Mouse (Mus musculus) urinary bladder, postnatal 25 days (tissue): ENCODE results near the gene Vav2.

ENCODE experiments used
- DNase-seq: peaks from one replicate; pipeline ENCODE4 v3.0.0; 2022; ENCODE audit warnings: low spot score

Vav2 gene

GRCm38 (mm10) chr2:27410518-27411140, 16.2 kb downstream of the Vav2 start:
- DNase-seq = no peak

DNA sequence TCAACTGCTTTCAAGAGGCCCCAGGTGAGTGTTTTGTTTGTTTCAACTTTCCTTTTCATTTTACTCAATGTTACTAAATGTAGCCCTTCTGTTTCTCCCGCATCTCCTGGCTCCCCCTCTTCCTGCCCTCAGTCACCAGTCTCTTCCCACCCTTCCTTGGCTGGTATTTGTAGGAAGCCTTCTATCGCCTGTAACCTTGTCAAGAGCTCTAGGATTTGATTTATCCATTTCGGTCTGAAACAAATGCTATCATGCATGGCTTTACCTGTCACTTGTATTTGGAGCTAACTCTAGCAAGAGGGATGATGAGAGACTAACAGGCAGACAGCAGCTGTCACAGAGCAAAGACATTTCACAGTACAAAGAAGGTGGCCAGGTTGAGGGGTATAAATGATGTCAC, 18.6 kb downstream of the Vav2 start:
- no peak for DNase-seq

DNA sequence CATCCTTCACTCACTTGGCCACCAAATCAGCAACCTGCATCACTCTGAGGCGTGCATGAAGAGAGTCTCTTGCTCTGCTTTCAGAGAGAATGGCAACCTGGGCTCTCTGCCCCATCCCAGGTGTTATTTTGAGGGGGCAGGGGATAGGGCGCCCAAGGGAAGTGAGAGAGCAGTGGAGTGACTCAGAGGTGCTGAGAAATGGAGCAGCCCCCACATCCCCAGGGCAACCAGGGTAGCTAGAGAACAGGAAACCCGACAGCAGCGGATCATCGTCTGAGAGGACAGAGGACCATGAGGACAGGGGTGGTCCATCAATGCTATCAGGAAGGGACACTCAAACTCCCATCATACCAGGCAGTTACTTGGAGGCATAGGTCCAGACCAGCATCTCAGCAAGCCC, 19.9 kb downstream of the Vav2 start:
- DNase-seq = no peak

- no peak for DNase-seq
Observed at GRCm38 (mm10) chr2:27405094-27405884, 21.5 kb downstream of the Vav2 start.

DNA sequence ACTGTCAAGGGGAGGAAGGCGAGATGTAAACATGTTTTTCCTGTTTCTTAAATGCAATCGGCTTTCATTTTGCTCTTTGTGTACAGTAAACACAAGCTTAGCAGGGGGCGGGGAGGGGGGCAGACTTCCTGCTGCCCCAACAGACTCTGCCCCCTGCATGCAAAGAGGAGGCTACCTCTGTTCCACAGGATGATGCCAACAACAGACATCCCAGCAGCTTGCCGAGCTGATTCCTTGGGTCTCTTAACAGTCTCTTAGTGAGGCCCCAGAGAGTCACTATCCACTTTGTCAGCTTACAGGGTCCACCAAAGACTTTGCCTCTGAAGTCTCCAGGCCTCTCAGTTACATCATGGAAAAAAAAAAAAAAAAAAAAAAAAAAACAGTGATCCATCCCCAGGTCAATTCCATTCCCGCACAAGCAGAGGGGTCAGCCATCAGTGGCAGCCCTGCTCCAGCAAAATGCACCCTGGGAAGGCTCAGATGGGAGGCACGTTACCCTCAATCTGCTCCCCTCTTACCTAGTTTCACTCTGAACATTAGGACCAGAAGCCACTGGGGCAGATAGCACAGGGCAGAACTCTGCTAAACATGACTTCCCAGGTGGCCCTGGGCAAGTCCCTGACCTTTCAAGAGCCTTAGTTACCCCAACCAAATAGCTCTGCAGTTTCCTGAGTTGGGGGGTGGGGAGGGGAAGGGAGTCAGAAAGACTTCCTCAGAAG, 22.3 kb downstream of the Vav2 start:
- no peak for DNase-seq

GRCm38 (mm10) chr2:27401544-27401943, 25.3 kb downstream of the Vav2 start:
- no peak for DNase-seq

DNA sequence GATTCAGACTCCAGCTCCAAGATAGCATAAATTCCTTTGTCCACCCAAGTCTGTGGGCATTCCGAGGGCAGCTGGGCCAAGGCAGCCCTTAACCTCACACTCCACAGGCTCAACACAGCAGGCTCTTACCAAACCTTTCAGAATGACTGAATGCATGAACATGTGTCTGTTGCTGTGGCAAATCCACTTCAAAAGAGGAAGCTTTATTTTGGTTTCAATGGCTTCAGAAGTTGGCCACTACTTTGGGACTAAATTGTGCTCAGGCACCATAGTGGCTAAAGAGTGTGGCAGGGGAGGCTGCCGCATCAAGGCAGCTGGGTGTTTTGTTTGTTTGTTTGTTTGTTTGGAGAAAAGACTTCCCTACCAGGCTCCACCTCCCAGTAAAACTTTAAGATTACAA, 26.8 kb downstream of the Vav2 start:
- DNase-seq = no peak

DNA sequence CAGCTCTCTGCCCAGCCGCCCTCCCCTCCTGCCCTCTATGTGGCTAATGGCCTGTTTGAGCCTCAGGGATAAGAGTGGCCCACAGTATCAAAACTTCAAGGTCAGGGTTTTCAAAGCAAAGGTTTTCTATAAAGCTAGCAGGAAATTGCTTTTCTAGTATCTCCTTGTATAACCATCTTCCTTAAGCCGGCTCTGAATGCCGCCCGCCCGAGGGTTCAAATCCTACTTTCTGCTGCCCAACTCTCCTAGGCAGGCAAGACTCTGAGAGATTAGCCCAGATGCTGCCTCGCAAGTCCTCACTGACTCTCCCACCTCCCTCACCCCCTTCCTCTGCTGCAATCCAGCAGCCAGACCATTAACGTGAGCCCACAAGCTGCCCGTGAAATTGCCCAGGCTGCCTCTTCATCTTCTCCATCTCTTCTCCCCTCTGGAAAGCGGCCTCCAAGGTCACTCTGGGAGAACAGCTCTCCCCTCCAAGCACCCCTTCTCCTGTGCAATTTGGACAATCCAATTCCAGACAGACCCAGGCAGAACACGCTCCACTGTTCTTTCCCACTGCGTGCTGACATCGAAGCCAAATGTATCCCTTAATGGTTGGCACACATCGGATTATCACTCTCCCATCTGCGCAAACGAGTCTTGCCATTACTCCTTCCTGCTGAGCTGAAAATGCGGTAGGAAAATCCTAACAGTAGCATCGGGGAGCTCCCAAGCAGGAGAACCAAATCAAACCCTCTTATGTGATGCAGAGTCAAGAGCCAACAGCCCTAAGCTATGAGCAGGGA, 30.0 kb downstream of the Vav2 start:
- DNase-seq = no peak

DNA sequence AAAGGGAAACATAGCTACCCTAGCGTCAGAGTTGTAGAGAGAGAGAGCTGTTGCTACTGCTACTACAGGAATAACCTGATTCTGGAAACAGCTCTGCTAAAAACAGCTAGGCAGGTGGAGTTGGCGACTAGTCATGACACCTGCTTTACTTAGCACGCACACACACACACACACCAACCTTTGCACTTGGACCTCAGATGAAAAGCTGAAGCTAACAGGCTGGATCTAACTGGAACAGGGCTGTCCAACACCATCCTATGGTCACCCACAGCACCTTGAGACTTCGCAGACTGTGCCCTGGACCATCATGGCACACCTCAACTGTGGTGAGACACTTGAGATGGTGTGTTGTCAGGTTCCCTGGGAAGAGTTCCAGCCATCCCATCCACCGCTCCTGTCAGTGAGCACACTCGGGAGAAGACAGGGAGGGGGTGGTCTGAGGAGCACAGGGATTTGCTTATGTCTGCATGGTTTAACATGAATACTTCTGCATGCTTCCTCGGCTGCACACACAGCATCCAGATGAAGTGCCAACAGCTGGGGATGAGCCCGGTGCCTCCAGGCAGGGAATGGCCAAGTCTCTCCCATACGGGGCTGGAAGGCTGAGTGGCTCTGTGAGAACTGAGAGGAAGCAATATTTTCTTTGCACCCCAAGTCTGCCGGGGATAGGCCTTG, 32.5 kb downstream of the Vav2 start:
- no peak for DNase-seq

DNA sequence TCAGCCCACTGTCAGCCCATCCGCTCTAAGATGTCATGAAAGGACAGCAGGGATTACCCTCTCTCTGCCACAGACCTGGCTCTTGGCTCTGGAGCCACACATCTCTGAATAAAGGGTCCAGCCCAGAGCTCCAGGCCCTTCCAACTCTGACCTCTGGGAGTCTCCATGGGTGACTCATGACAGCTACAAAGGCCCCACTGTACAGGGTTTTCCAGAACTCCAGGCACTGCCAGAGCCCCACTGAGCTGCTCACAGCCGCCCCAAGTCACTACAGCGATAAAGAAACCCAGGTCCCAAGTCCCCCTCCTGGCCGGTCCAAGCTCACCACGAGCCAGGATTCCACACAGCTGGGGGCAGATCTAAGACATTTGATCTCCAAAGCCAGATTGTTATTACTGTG, 34.6 kb downstream of the Vav2 start:
- DNase-seq = no peak

DNA sequence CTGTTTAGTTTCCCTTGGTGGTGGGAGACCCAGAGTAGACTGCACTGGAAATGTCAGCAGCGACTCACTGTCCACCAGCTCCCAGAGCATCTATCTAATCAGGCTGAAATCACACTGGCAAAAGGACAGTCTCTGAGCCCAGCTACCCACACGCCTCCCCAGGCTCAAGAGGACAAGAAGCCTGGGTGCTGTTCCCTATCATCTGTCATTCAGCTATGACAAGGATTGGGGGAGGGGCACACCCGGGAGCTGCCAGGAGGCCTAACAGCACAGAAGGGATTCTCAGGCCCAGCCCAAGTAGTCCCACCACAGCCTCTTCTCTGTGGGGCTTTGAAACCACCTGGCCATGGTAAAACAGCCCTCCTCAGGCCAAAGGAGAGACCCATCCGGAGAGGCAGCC, 36.1 kb downstream of the Vav2 start:
- DNase-seq = no peak

GRCm38 (mm10) chr2:27390325-27390724, 36.5 kb downstream of the Vav2 start:
- no peak for DNase-seq

GRCm38 (mm10) chr2:27389272-27390162, 37.3 kb downstream of the Vav2 start:
- no peak for DNase-seq

- DNase-seq = no peak
Observed at GRCm38 (mm10) chr2:27387209-27387608, 39.6 kb downstream of the Vav2 start.

DNA sequence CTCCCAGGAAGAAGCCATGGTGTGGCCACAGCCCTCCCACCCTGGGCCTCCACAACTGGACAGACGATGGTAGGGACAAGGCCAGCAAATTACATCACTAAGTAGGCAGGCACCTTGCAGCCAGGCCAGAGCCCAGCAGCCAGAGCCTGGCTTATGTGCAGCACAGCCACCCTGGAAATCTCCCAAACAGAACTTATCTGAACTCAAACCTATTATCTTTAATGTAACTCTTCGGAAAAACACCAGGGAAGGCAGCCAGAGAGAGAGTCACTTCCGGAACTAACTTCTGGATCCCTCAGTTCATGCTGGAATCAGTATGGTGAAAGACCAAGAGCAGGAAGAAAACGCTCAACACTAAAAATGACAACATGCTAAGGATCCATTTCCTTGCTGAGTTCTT, 45.1 kb downstream of the Vav2 start:
- DNase-seq = no peak

DNA sequence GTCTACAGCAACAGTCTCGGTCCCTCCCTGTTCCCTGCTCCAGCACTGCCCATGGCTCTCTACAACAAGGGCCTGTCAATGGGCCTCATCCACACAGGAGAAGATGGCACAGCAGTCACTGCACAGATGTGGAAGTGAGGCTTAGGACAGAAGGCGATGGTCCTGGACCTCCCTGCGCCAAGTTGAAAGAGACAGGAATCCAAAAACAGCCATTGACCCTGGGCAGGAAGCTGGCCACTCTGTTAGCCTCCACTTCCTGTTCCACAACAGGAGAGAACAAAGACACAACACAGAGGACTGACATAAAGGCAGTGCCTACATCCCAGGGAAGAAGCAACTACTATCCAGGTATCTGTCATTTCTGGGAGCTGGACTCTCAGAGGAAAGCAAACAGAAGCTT, 45.6 kb downstream of the Vav2 start:
- no peak for DNase-seq

GRCm38 (mm10) chr2:27377876-27378275, 49.0 kb downstream of the Vav2 start:
- no peak for DNase-seq

- DNase-seq = no peak
Observed at GRCm38 (mm10) chr2:27377164-27377563, 49.7 kb downstream of the Vav2 start.

GRCm38 (mm10) chr2:27375141-27375540, 51.7 kb downstream of the Vav2 start:
- DNase-seq = no peak

GRCm38 (mm10) chr2:27373349-27373748, 53.5 kb downstream of the Vav2 start:
- DNase-seq = no peak

DNA sequence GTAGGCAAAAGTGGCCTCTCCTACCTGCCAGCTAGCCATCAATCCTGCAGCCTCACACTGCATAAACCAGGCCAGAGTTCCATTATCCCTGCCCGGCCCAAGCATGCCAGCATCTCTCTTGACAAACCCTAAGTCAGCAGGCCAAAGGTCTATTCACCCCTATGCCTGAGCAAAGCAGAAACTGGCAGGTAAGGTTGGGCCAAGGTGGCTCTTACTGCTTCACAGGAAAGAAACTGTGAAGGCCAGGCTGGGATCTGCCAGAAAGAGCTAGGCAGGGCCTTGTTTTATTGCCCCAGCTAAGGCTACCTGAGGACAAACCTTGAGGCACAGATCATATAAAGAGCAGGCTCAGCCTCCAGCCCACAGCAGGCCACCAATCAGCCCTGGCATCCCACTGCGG, 55.4 kb downstream of the Vav2 start:
- DNase-seq = no peak
